In the genomic region with DNA sequence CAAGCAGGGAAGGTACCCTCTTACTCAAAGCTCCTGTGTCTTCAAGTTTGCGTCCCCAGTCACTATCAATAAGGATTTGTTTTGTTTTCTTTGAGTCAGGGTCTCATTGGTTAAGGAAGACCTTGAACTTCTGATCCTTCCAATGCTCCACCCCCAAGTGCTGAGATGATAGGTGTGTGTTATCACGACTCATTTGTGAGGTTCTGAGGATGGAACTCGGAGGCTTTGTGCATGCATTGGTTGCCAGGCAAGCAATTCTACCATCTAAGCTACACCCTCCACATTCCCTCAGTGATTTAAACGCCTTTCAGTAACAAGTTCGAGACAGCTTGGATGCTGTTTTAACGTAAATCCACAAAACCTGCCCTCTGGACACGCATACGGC, we compare ENCODE assay signal across 7 mouse cellular contexts. TPM values are rescaled to one million over a fixed set of nuclear protein-coding genes. Genes with fewer than 3 reads are reported as not detected.
DNase-seq lines count a peak whose midpoint lies in the region; ATAC-seq lines count a peak whose summit lies in the region.

No protein-coding gene starts in this region.

- H3K9ac ChIP-seq in neural tube, embryonic 11.5 days (ENCODE audit: low read length): peak overlapping the region; percentile 84
- peak overlapping the region; percentile 82 for H3K9ac ChIP-seq in limb, embryonic 12.5 days (replicated peaks)
- H3K9ac ChIP-seq in stomach, embryonic 15.5 days: peak overlapping the region; percentile 24; the same call in 1 of the 2 replicates

- no peaks in the 10 kb centered on the region for H3K36me3 ChIP-seq in neural tube, embryonic 11.5 days (ENCODE audit: control insufficient read depth, insufficient read depth, low read length)
- H3K36me3 ChIP-seq in limb, embryonic 12.5 days: peaks cover 7% of the 10 kb centered on the region; the same call in 1 of the 2 replicates
- no peaks in the 10 kb centered on the region for H3K36me3 ChIP-seq in stomach, embryonic 15.5 days

- H3K4me3 ChIP-seq in neural tube, embryonic 11.5 days (ENCODE audit: low read depth, low read length): peak overlapping the region; percentile 84; the same call in 1 of the 2 replicates
- peak overlapping the region; percentile 82 for H3K4me3 ChIP-seq in limb, embryonic 12.5 days (replicated peaks)
- H3K4me3 ChIP-seq in stomach, embryonic 15.5 days (replicated peaks): peak overlapping the region; percentile 84

- H3K27ac ChIP-seq in neural tube, embryonic 11.5 days (ENCODE audit: low read depth, low read length): peak overlapping the region; percentile 30; the same call in 1 of the 2 replicates
- H3K27ac ChIP-seq in limb, embryonic 12.5 days: peak overlapping the region; percentile 92
- H3K27ac ChIP-seq in stomach, embryonic 15.5 days: peak overlapping the region; percentile 83

- peak overlapping the region; percentile 84 for H3K4me2 ChIP-seq in neural tube, embryonic 11.5 days (ENCODE audit: low read depth)
- peak overlapping the region; percentile 89 for H3K4me2 ChIP-seq in limb, embryonic 12.5 days
- H3K4me2 ChIP-seq in stomach, embryonic 15.5 days: peak overlapping the region; percentile 65

- H3K4me1 ChIP-seq in neural tube, embryonic 11.5 days (ENCODE audit: control insufficient read depth, insufficient read depth, low read length): peaks cover 6% of the 10 kb centered on the region
- H3K4me1 ChIP-seq in limb, embryonic 12.5 days (replicated peaks): peaks cover 27% of the 10 kb centered on the region
- H3K4me1 ChIP-seq in stomach, embryonic 15.5 days: peaks cover 28% of the 10 kb centered on the region

- no peak for DNase-seq in neural tube, embryonic 11.5 days (ENCODE audit: low spot score)
- no peak for DNase-seq in neural tube, embryonic 10.5 days (ENCODE audit: extremely low spot score, low spot score)
- no peak for DNase-seq in cerebellum, adult 11 months
- DNase-seq in kidney, postnatal 14 days: no peak

- no peaks in the 10 kb centered on the region for H3K27me3 ChIP-seq in neural tube, embryonic 11.5 days (ENCODE audit: control insufficient read depth, insufficient read depth, low read length)
- no peaks in the 10 kb centered on the region for H3K27me3 ChIP-seq in limb, embryonic 12.5 days
- H3K27me3 ChIP-seq in stomach, embryonic 15.5 days (replicated peaks): no peaks in the 10 kb centered on the region

- no peaks in the 10 kb centered on the region for H3K9me3 ChIP-seq in neural tube, embryonic 11.5 days (ENCODE audit: control insufficient read depth, low read length)
- no peaks in the 10 kb centered on the region for H3K9me3 ChIP-seq in limb, embryonic 12.5 days
- no peaks in the 10 kb centered on the region for H3K9me3 ChIP-seq in stomach, embryonic 15.5 days

- peak; percentile 8; the same call in 1 of the 2 replicates for ATAC-seq in neural tube, embryonic 11.5 days (ENCODE audit: insufficient read depth, low FRiP score, low TSS enrichment)
- peak; percentile 4; the same call in 1 of the 2 replicates for ATAC-seq in erythroblast, adult 5-6 weeks (replicated peaks; ENCODE audit: low FRiP score, poor library complexity, severe bottlenecking)
- no peak for ATAC-seq in limb, embryonic 12.5 days (ENCODE audit: insufficient number of reproducible peaks, insufficient read depth, low FRiP score, low TSS enrichment, low read depth)
- 0 out of 2 replicates have a peak, but pooled peaks have one; percentile 4 for ATAC-seq in stomach, embryonic 15.5 days (ENCODE audit: insufficient read depth, low FRiP score, low read depth)

- WGBS in neural tube, embryonic 11.5 days: 11% methylated on average over 8 of the region's 8 CpGs
- WGBS in limb, embryonic 12.5 days: 10% methylated on average over 8 of the region's 8 CpGs
- WGBS in stomach, embryonic 15.5 days: 4% methylated on average over 8 of the region's 8 CpGs

RNA-seq across cellular contexts. Expression of a gene that starts 0.5 kb away (rescaled TPM):
- polyA plus RNA-seq in neural tube, embryonic 11.5 days (2014; fragmentation: Nextera tagmentation; extraction: Ambion mirVana): 71.4 and 72.1 TPM in 2 replicates
- total RNA-seq in erythroblast, adult 5-6 weeks (2015; ENCODE audit: low replicate concordance): 58.8 and 73.6 TPM in 2 replicates
- total RNA-seq in erythroblast, adult 5-6 weeks (2017; ENCODE audit: low replicate concordance): 72.6 and 78.0 TPM in 2 replicates
- polyA plus RNA-seq in limb, embryonic 12.5 days (2016; fragmentation: Nextera tagmentation; extraction: Ambion mirVana): 83.6 and 84.0 TPM in 2 replicates
- 174 and 178 TPM in 2 replicates for polyA plus RNA-seq in stomach, embryonic 15.5 days (2015; fragmentation: Nextera tagmentation; extraction: Ambion mirVana)

RNA-seq across cellular contexts. Expression of a gene that starts 24.9 kb away (rescaled TPM):
- 334 and 346 TPM in 2 replicates for polyA plus RNA-seq in neural tube, embryonic 11.5 days (2014; fragmentation: Nextera tagmentation; extraction: Ambion mirVana)
- total RNA-seq in erythroblast, adult 5-6 weeks (2015; ENCODE audit: low replicate concordance): 6.3 and 20.2 TPM in 2 replicates
- 30.7 and 32.1 TPM in 2 replicates for total RNA-seq in erythroblast, adult 5-6 weeks (2017; ENCODE audit: low replicate concordance)
- 345 and 359 TPM in 2 replicates for polyA plus RNA-seq in limb, embryonic 12.5 days (2016; fragmentation: Nextera tagmentation; extraction: Ambion mirVana)
- polyA plus RNA-seq in stomach, embryonic 15.5 days (2015; fragmentation: Nextera tagmentation; extraction: Ambion mirVana): 324 and 334 TPM in 2 replicates

RNA-seq across cellular contexts. Expression of a gene that starts 25.0 kb away (rescaled TPM):
- polyA plus RNA-seq in neural tube, embryonic 11.5 days (2014; fragmentation: Nextera tagmentation; extraction: Ambion mirVana): 1.4 and 4.8 TPM in 2 replicates
- total RNA-seq in erythroblast, adult 5-6 weeks (2015; ENCODE audit: low replicate concordance): not detected in 2 replicates
- not detected in 2 replicates for total RNA-seq in erythroblast, adult 5-6 weeks (2017; ENCODE audit: low replicate concordance)
- polyA plus RNA-seq in limb, embryonic 12.5 days (2016; fragmentation: Nextera tagmentation; extraction: Ambion mirVana): 9.7 and 12.0 TPM in 2 replicates
- polyA plus RNA-seq in stomach, embryonic 15.5 days (2015; fragmentation: Nextera tagmentation; extraction: Ambion mirVana): 4.8 TPM in 1 of 2 replicates, not detected in the other

RNA-seq across cellular contexts. Expression of a gene that starts 41.1 kb away (rescaled TPM):
- 65.9 and 66.0 TPM in 2 replicates for polyA plus RNA-seq in neural tube, embryonic 11.5 days (2014; fragmentation: Nextera tagmentation; extraction: Ambion mirVana)
- total RNA-seq in erythroblast, adult 5-6 weeks (2015; ENCODE audit: low replicate concordance): 6.1 and 7.5 TPM in 2 replicates
- total RNA-seq in erythroblast, adult 5-6 weeks (2017; ENCODE audit: low replicate concordance): 10.5 and 14.4 TPM in 2 replicates
- 75.4 and 79.3 TPM in 2 replicates for polyA plus RNA-seq in limb, embryonic 12.5 days (2016; fragmentation: Nextera tagmentation; extraction: Ambion mirVana)
- 70.7 and 73.3 TPM in 2 replicates for polyA plus RNA-seq in stomach, embryonic 15.5 days (2015; fragmentation: Nextera tagmentation; extraction: Ambion mirVana)

RNA-seq across cellular contexts. Expression of a gene that starts 51.0 kb away (rescaled TPM):
- 1.5 TPM in 2 replicates for polyA plus RNA-seq in neural tube, embryonic 11.5 days (2014; fragmentation: Nextera tagmentation; extraction: Ambion mirVana)
- 74.2 and 79.6 TPM in 2 replicates for total RNA-seq in erythroblast, adult 5-6 weeks (2015; ENCODE audit: low replicate concordance)
- 51.4 and 55.8 TPM in 2 replicates for total RNA-seq in erythroblast, adult 5-6 weeks (2017; ENCODE audit: low replicate concordance)
- 0.98 and 1.0 TPM in 2 replicates for polyA plus RNA-seq in limb, embryonic 12.5 days (2016; fragmentation: Nextera tagmentation; extraction: Ambion mirVana)
- 6.0 and 6.9 TPM in 2 replicates for polyA plus RNA-seq in stomach, embryonic 15.5 days (2015; fragmentation: Nextera tagmentation; extraction: Ambion mirVana)

Comparison
In these comparisons a context has a peak if more than half of its experiments do, and no peak if none do; other contexts are left out.
1. H3K27ac ChIP-seq: peak in every context shown above with its lines; median percentile 92 in limb, embryonic 12.5 days; 83 in stomach, embryonic 15.5 days; 30 in neural tube, embryonic 11.5 days.
2. H3K9ac ChIP-seq: peak in every context shown above with its lines; median percentile 84 in neural tube, embryonic 11.5 days; 82 in limb, embryonic 12.5 days; 24 in stomach, embryonic 15.5 days.